Mouse (Mus musculus) forebrain, embryonic 15.5 days (tissue): ENCODE results near the gene Med16. TPM values are rescaled to one million over a fixed set of nuclear protein-coding genes. Genes with fewer than 3 reads are reported as not detected.

Experiments
- ATAC-seq: fragments of 200-750 bp; cut with Nextera tagmentation; replicated peaks from 2 replicates; pipeline ENCODE4 v1.8.0; 2017; ENCODE audit warnings: mild to moderate bottlenecking, moderate TSS enrichment, moderate library complexity
- H3K27ac ChIP-seq: fragments of 300-500 bp; sonication (generic); replicated peaks from 2 replicates; pipeline ENCODE4 v1.5.1; 2015; ENCODE audit warnings: mild to moderate bottlenecking, inconsistent platforms
- H3K27me3 ChIP-seq: fragments of 300-500 bp; sonication (generic); 2 replicates; pipeline ENCODE4 v1.6.1; 2015; ENCODE audit warnings: inconsistent platforms
- H3K36me3 ChIP-seq: fragments of 300-500 bp; sonication (generic); 2 replicates; pipeline ENCODE4 v1.6.1; 2015; ENCODE audit warnings: mild to moderate bottlenecking, inconsistent platforms
- H3K4me1 ChIP-seq: fragments of 300-500 bp; sonication (generic); 2 replicates; pipeline ENCODE4 v1.6.1; 2015; ENCODE audit warnings: inconsistent platforms
- H3K4me2 ChIP-seq: fragments of 300-500 bp; sonication (generic); replicated peaks from 2 replicates; pipeline ENCODE4 v1.6.1; 2015; ENCODE audit warnings: mild to moderate bottlenecking, inconsistent platforms
- H3K4me3 ChIP-seq: fragments of 300-500 bp; sonication (generic); 2 replicates; pipeline ENCODE4 v1.5.1; 2015; ENCODE audit warnings: mild to moderate bottlenecking, inconsistent platforms
- H3K9ac ChIP-seq: fragments of 300-500 bp; sonication (generic); replicated peaks from 2 replicates; pipeline ENCODE4 v1.6.1; 2015; ENCODE audit warnings: mild to moderate bottlenecking, inconsistent platforms
- H3K9me3 ChIP-seq: fragments of 300-500 bp; sonication (generic); 2 replicates; pipeline ENCODE4 v1.6.1; 2016; ENCODE audit warnings: inconsistent platforms
- WGBS: fragments of 180-500 bp; shearing (Covaris S2); methylation state at CpG from one replicate; pipeline ENCODE4 v1.1.7; 2015; ENCODE audit warnings: mixed read lengths; 5-methylcytosine and 5-hydroxymethylcytosine counted together
- polyA plus RNA-seq: library from polyadenylated mRNA; unstranded; fragments of >200 nt; fragmentation: Nextera tagmentation; extraction: Ambion mirVana; gene quantifications from 2 replicates; pipeline ENCODE4 v1.2.1, GENCODE M21; 2015

Gene Med16
- 53.2 and 56.6 TPM in 2 replicates for polyA plus RNA-seq

- ATAC-seq, result peak; percentile 90
- Histone ChIP-seq H3K27ac (peak within 1 kb of the TSS; percentile 98), H3K9me3 (no peaks in the 10 kb centered on the region), H3K4me3 (peak within 1 kb of the TSS; percentile 74), H3K9ac (peak within 1 kb of the TSS; percentile 89), H3K36me3 (peaks cover 43% of the 10 kb centered on the region), H3K4me1 (peaks cover 17% of the 10 kb centered on the region), H3K4me2 (peak within 1 kb of the TSS; percentile 51), H3K27me3 (no peaks in the 10 kb centered on the region)
- WGBS, result 1% methylated on average over 52 of the region's 52 CpGs
These were observed at the start of gene Med16 for GRCm38 (mm10) chr10:79908167-79909091. Gene Med16 (minus strand): TSS chr10:79908923.

GRCm38 (mm10) chr10:79958140-79958816 lies 49.6 kb upstream of the Med16 start:
- WGBS, result 16% methylated on average over 21 of the region's 21 CpGs

GRCm38 (mm10) chr10:79956643-79957154 lies 48.0 kb upstream of the Med16 start:
- 16% methylated on average over 4 of the region's 4 CpGs for WGBS
- Histone ChIP-seq H3K9me3 (no peaks in the 10 kb centered on the region), H3K27me3 (no peaks in the 10 kb centered on the region), H3K27ac (no peak overlapping the region), H3K4me2 (no peak overlapping the region), H3K36me3 (peaks cover 5% of the 10 kb centered on the region; the same call in 1 of the 2 replicates), H3K4me3 (no peak overlapping the region), H3K4me1 (peaks cover 10% of the 10 kb centered on the region), H3K9ac (no peak overlapping the region)
- ATAC-seq, result no peak

More at GRCm38 (mm10) chr10:79958140-79958816, 49.6 kb upstream of the Med16 start:
- no peak for ATAC-seq
- no peaks in the 10 kb centered on the region for H3K9me3 ChIP-seq
- H3K36me3 ChIP-seq, result peaks cover 12% of the 10 kb centered on the region
- no peak overlapping the region for H3K4me3 ChIP-seq
- no peaks in the 10 kb centered on the region for H3K27me3 ChIP-seq
- H3K27ac ChIP-seq, result no peak overlapping the region
- no peak overlapping the region for H3K4me2 ChIP-seq
- peaks cover 10% of the 10 kb centered on the region for H3K4me1 ChIP-seq
- no peak overlapping the region for H3K9ac ChIP-seq

- 77% methylated on average over 9 of the region's 9 CpGs for WGBS
- Histone ChIP-seq H3K9ac (no peak overlapping the region), H3K27ac (no peak overlapping the region), H3K36me3 (peaks cover 14% of the 10 kb centered on the region; the same call in 1 of the 2 replicates), H3K4me3 (no peak overlapping the region), H3K4me2 (no peak overlapping the region), H3K27me3 (no peaks in the 10 kb centered on the region), H3K4me1 (peaks cover 4% of the 10 kb centered on the region), H3K9me3 (no peaks in the 10 kb centered on the region)
- no peak for ATAC-seq
These were observed 47.0 kb upstream of the Med16 start for GRCm38 (mm10) chr10:79955691-79956090.

GRCm38 (mm10) chr10:79953946-79954345 lies 45.2 kb upstream of the Med16 start:
- no peak for ATAC-seq
- Histone ChIP-seq H3K4me2 (no peak overlapping the region), H3K9ac (no peak overlapping the region), H3K36me3 (peaks cover 16% of the 10 kb centered on the region; the same call in 1 of the 2 replicates), H3K27me3 (no peaks in the 10 kb centered on the region), H3K27ac (no peak overlapping the region), H3K9me3 (no peaks in the 10 kb centered on the region), H3K4me1 (no peaks in the 10 kb centered on the region), H3K4me3 (no peak overlapping the region)
- 78% methylated on average over 6 of the region's 6 CpGs for WGBS

GRCm38 (mm10) chr10:79950661-79951060 lies 41.9 kb upstream of the Med16 start:
- Histone ChIP-seq H3K4me3 (no peak overlapping the region), H3K9me3 (no peaks in the 10 kb centered on the region), H3K4me1 (peaks cover 7% of the 10 kb centered on the region), H3K9ac (no peak overlapping the region), H3K27me3 (no peaks in the 10 kb centered on the region), H3K36me3 (peaks cover 16% of the 10 kb centered on the region; the same call in 1 of the 2 replicates), H3K27ac (no peak overlapping the region), H3K4me2 (no peak overlapping the region)
- 83% methylated on average over 18 of the region's 18 CpGs for WGBS
- ATAC-seq, result no peak

GRCm38 (mm10) chr10:79949873-79950272 lies 41.1 kb upstream of the Med16 start:
- Histone ChIP-seq H3K4me3 (no peak overlapping the region), H3K27ac (no peak overlapping the region), H3K9me3 (no peaks in the 10 kb centered on the region), H3K4me2 (no peak overlapping the region), H3K27me3 (no peaks in the 10 kb centered on the region), H3K9ac (no peak overlapping the region), H3K4me1 (peaks cover 12% of the 10 kb centered on the region), H3K36me3 (peaks cover 16% of the 10 kb centered on the region; the same call in 1 of the 2 replicates)
- no peak for ATAC-seq
- 95% methylated on average over 4 of the region's 4 CpGs for WGBS

- H3K4me1 ChIP-seq, result peaks cover 12% of the 10 kb centered on the region
- no peaks in the 10 kb centered on the region for H3K27me3 ChIP-seq
- H3K4me3 ChIP-seq, result no peak overlapping the region
- ATAC-seq, result no peak
- H3K36me3 ChIP-seq, result peaks cover 12% of the 10 kb centered on the region; the same call in 1 of the 2 replicates
- no peak overlapping the region for H3K27ac ChIP-seq
- no peak overlapping the region for H3K9ac ChIP-seq
- 82% methylated on average over 6 of the region's 6 CpGs for whole genome bisulfite sequencing
- no peak overlapping the region for H3K4me2 ChIP-seq
- no peaks in the 10 kb centered on the region for H3K9me3 ChIP-seq
These were observed 38.8 kb upstream of the Med16 start for GRCm38 (mm10) chr10:79947502-79947901.

- 18% methylated on average over 7 of the region's 7 CpGs for WGBS
- no peak overlapping the region; the same call in 1 of the 2 replicates for H3K9ac ChIP-seq
- peaks cover 12% of the 10 kb centered on the region; the same call in 1 of the 2 replicates for H3K36me3 ChIP-seq
- no peaks in the 10 kb centered on the region for H3K27me3 ChIP-seq
- H3K27ac ChIP-seq, result no peak overlapping the region
- H3K4me3 ChIP-seq, result no peak overlapping the region
- no peaks in the 10 kb centered on the region for H3K9me3 ChIP-seq
- no peak for ATAC-seq
- H3K4me1 ChIP-seq, result peaks cover 12% of the 10 kb centered on the region
- no peak overlapping the region for H3K4me2 ChIP-seq
These were observed 38.1 kb upstream of the Med16 start for GRCm38 (mm10) chr10:79946752-79947322.

- Histone ChIP-seq H3K4me2 (no peak overlapping the region), H3K9me3 (no peaks in the 10 kb centered on the region), H3K4me1 (peaks cover 12% of the 10 kb centered on the region), H3K27ac (peak overlapping the region; percentile 39), H3K27me3 (no peaks in the 10 kb centered on the region), H3K4me3 (no peak overlapping the region), H3K36me3 (peaks cover 2% of the 10 kb centered on the region; the same call in 1 of the 2 replicates), H3K9ac (no peak overlapping the region)
- 15% methylated on average over 16 of the region's 16 CpGs for WGBS
- peak; percentile 57; the same call in 1 of the 2 replicates for ATAC-seq
These were observed 36.9 kb upstream of the Med16 start for GRCm38 (mm10) chr10:79945507-79946234.

- 74% methylated on average over 9 of the region's 9 CpGs for WGBS
These were observed 34.8 kb upstream of the Med16 start for GRCm38 (mm10) chr10:79943471-79943901.

More at GRCm38 (mm10) chr10:79943471-79943901, 34.8 kb upstream of the Med16 start:
- no peaks in the 10 kb centered on the region; the same call in 1 of the 2 replicates for H3K36me3 ChIP-seq
- ATAC-seq, result no peak
- no peak overlapping the region for H3K4me2 ChIP-seq
- peaks cover 12% of the 10 kb centered on the region for H3K4me1 ChIP-seq
- H3K27ac ChIP-seq, result no peak overlapping the region
- no peak overlapping the region for H3K4me3 ChIP-seq
- H3K9ac ChIP-seq, result no peak overlapping the region
- no peaks in the 10 kb centered on the region for H3K9me3 ChIP-seq
- no peaks in the 10 kb centered on the region for H3K27me3 ChIP-seq
